Mouse (Mus musculus): ENCODE data around the gene Gm21746.
"Not testable (repeated sequence)": the region's sequence is repeated elsewhere in the genome, so short reads cannot be mapped to it uniquely, and the experiment has no call there.

Gm21746 gene

DNA sequence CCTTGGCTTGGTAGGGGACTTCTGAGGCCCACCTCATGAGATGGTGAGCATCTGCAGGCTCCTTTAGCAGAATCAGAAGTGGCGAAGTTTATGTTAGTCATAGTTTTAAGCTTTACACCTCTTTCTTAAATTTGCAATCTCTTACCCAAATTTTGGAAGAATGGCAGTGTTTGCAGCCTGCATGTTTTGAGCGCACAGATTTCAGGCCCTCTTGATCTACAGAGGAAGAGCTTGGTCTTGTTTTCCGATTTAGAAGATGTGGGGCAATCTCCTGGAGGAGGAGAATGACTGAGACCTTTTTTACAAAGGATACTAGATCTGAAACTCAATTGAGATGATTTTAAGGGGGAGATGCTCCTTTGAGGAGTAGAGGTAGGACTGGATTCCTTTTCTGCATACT, at the start of gene Gm21746:
Gene Gm21746, minus strand, starts transcription at position 101 of the 400 bp plus-strand sequence.
- not testable (repeated sequence) for DNase-seq

- DNase-seq: not testable (repeated sequence)
Measured at GRCm38 (mm10) chrY:6266798-6267197, 29.0 kb upstream of the Gm21746 start, which contains the start of gene Gm20873. TSS of gene Gm20873 (plus strand) at chrY:6267098.

All from kidney, postnatal 14 days (tissue).